Mouse (Mus musculus) cortical plate, adult 2 months (tissue): ENCODE measurements around the gene Gk. TPM values are rescaled to one million over a fixed set of nuclear protein-coding genes. Genes with fewer than 3 reads are reported as not detected.

ENCODE experiments used
- H3K27ac ChIP-seq: fragments of 200-500 bp; 2 replicates; pipeline ENCODE4 v1.5.1; 2012; ENCODE audit warnings: low read length, control low read depth, inconsistent platforms; ENCODE audit not compliant: insufficient read depth
- H3K4me1 ChIP-seq: fragments of 200-500 bp; 2 replicates; pipeline ENCODE4 v1.6.1; 2011; ENCODE audit warnings: low read length; ENCODE audit not compliant: control insufficient read depth, insufficient read depth
- H3K4me3 ChIP-seq: fragments of 200-500 bp; 2 replicates; pipeline ENCODE4 v1.5.1; 2011; ENCODE audit warnings: mild to moderate bottlenecking, low read length, control low read depth; ENCODE audit not compliant: insufficient read depth
- CTCF ChIP-seq: fragments of 200-500 bp; IDR thresholded peaks from 2 replicates; pipeline ENCODE4 v1.5.1; 2011; ENCODE audit warnings: mild to moderate bottlenecking, control low read depth, low read length; ENCODE audit not compliant: insufficient read depth; ENCODE audit errors: extremely low read depth
- POLR2A ChIP-seq: fragments of 200-500 bp; IDR thresholded peaks from 2 replicates; pipeline ENCODE4 v1.6.1; 2011; ENCODE audit warnings: mild to moderate bottlenecking, low read length, control low read depth; ENCODE audit not compliant: insufficient read depth; ENCODE audit errors: extremely low read depth
- polyA plus RNA-seq: library from polyadenylated mRNA; depleted of rRNA; stranded (reverse); fragments of >200 nt; gene quantifications from 2 replicates; pipeline ENCODE4 v1.2.3, GENCODE M21; 2012; rRNA removed

Gene Gk
- polyA plus RNA-seq, result 12.7 and 12.9 TPM in 2 replicates

- Histone ChIP-seq H3K4me3 (peak within 1 kb of the TSS; percentile 100), H3K4me1 (no peaks in the 10 kb centered on the region), H3K27ac (peak within 1 kb of the TSS; percentile 94)
- TF ChIP-seq POLR2A (peak; percentile 76; the same call in 1 of the 2 replicates), CTCF (no peak)
Measured at GRCm38 (mm10) chrX:85776544-85777087, at the start of gene Gk. Gk (minus strand) TSS chrX:85776819.

- Histone ChIP-seq H3K4me3 (no peak overlapping the region), H3K27ac (no peak overlapping the region), H3K4me1 (no peaks in the 10 kb centered on the region)
- TF ChIP-seq POLR2A (no peak), CTCF (no peak)
Measured at GRCm38 (mm10) chrX:85804706-85805376, 28.2 kb upstream of the Gk start.

GRCm38 (mm10) chrX:85803006-85803405 lies 26.4 kb upstream of the Gk start:
- no peaks in the 10 kb centered on the region for H3K4me1 ChIP-seq

GRCm38 (mm10) chrX:85797449-85797848 lies 20.8 kb upstream of the Gk start:
- Histone ChIP-seq H3K4me1 (no peaks in the 10 kb centered on the region), H3K4me3 (no peak overlapping the region), H3K27ac (no peak overlapping the region)
- TF ChIP-seq POLR2A (no peak), CTCF (no peak)

More at GRCm38 (mm10) chrX:85803006-85803405, 26.4 kb upstream of the Gk start:
- TF ChIP-seq POLR2A (no peak), CTCF (no peak)
- Histone ChIP-seq H3K4me3 (no peak overlapping the region), H3K27ac (no peak overlapping the region)

GRCm38 (mm10) chrX:85778346-85778745 lies 1.7 kb upstream of the Gk start:
- Histone ChIP-seq H3K4me3 (no peak overlapping the region), H3K27ac (no peak overlapping the region), H3K4me1 (no peaks in the 10 kb centered on the region)
- TF ChIP-seq CTCF (no peak), POLR2A (no peak)

- Histone ChIP-seq H3K27ac (peak overlapping the region; percentile 94), H3K4me1 (no peaks in the 10 kb centered on the region), H3K4me3 (peak overlapping the region; percentile 100)
- no peak for TF ChIP-seq POLR2A
- no peak for TF ChIP-seq CTCF
Measured at GRCm38 (mm10) chrX:85777141-85777540, 522 bp upstream of the Gk start.

- Histone ChIP-seq H3K4me3 (peak overlapping the region; percentile 100), H3K27ac (peak overlapping the region; percentile 51), H3K4me1 (no peaks in the 10 kb centered on the region)
- no peak for TF ChIP-seq CTCF
Measured at GRCm38 (mm10) chrX:85775879-85776543, 608 bp downstream of the Gk start.

GRCm38 (mm10) chrX:85771303-85771702 lies 5.3 kb downstream of the Gk start:
- no peak overlapping the region for H3K27ac ChIP-seq
- TF ChIP-seq CTCF (no peak), POLR2A (no peak)
- no peak overlapping the region for H3K4me3 ChIP-seq
- no peaks in the 10 kb centered on the region for H3K4me1 ChIP-seq

- Histone ChIP-seq H3K4me1 (no peaks in the 10 kb centered on the region), H3K4me3 (no peak overlapping the region), H3K27ac (no peak overlapping the region)
- TF ChIP-seq POLR2A (no peak), CTCF (no peak)
Measured at GRCm38 (mm10) chrX:85770747-85771146, 5.9 kb downstream of the Gk start.

GRCm38 (mm10) chrX:85768578-85768977 lies 8.0 kb downstream of the Gk start:
- H3K4me3 ChIP-seq, result no peak overlapping the region
- no peaks in the 10 kb centered on the region for H3K4me1 ChIP-seq
- no peak overlapping the region for H3K27ac ChIP-seq
- TF ChIP-seq CTCF (no peak), POLR2A (no peak)

GRCm38 (mm10) chrX:85756005-85756404 lies 20.6 kb downstream of the Gk start:
- no peak overlapping the region for H3K27ac ChIP-seq
- no peaks in the 10 kb centered on the region for H3K4me1 ChIP-seq
- H3K4me3 ChIP-seq, result no peak overlapping the region
- TF ChIP-seq POLR2A (no peak), CTCF (no peak)
